Mouse (Mus musculus) lung, adult 2 months (tissue): ENCODE measurements around the gene Mlec.

Experiments used
- CTCF ChIP-seq: fragments of 200-500 bp; IDR thresholded peaks from 2 replicates; pipeline ENCODE4 v1.5.1; 2011; ENCODE audit warnings: mild to moderate bottlenecking, low read length, control low read depth; ENCODE audit not compliant: insufficient read depth
- POLR2A ChIP-seq: fragments of 200-500 bp; IDR thresholded peaks from 2 replicates; pipeline ENCODE4 v1.6.1; 2011; ENCODE audit warnings: low read depth, mild to moderate bottlenecking, control low read depth, low read length, borderline replicate concordance; ENCODE audit errors: extremely low read depth

DNA sequence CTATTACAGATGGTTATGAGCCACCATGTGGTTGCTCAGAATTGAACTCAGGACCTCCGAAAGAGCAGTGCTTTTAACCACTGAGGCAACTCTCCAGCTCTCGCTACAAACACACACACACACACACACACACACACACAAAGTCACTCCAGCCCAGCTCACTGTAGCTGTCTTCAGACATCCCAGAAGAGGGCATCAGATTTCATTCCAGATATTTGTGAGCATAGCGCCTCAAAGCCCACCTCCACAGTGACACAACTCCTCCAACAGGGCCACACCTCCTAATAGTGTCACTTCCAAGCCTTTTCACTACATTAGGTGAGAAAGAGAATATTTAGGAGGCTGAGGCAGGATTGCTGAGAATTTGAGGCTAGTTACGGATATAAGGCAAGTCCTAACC lies 18.9 kb downstream of the Mlec start:
- TF ChIP-seq CTCF (no peak), POLR2A (no peak)
